Mouse (Mus musculus): Measurements from ENCODE around the gene Cdk9.

Cdk9 gene

GRCm38 (mm10) chr2:32712934-32713817 lies at the start of gene Cdk9:
TSS of gene Cdk9 (minus strand) at chr2:32713076.
- DNase-seq: peak; percentile 97 to 98

- peak; percentile 61 to 64 for DNase-seq
These were observed 49.0 kb upstream of the Cdk9 start for GRCm38 (mm10) chr2:32761859-32762258.

- peak; percentile 70 to 72 for DNase-seq
These were observed 48.5 kb upstream of the Cdk9 start for GRCm38 (mm10) chr2:32761361-32761760.

GRCm38 (mm10) chr2:32759001-32759400 lies 46.1 kb upstream of the Cdk9 start:
- DNase-seq: no peak

- no peak for DNase-seq
These were observed 45.6 kb upstream of the Cdk9 start for GRCm38 (mm10) chr2:32758503-32758902.

- peak; percentile 98 for DNase-seq
These were observed 44.4 kb upstream of the Cdk9 start, which contains the start of gene Tor2a for GRCm38 (mm10) chr2:32757056-32757845. TSS of gene Tor2a (plus strand) at chr2:32757234.

- DNase-seq: no peak
These were observed 43.8 kb upstream of the Cdk9 start for GRCm38 (mm10) chr2:32756674-32757055.

GRCm38 (mm10) chr2:32752181-32752580 lies 39.3 kb upstream of the Cdk9 start:
- no peak for DNase-seq

GRCm38 (mm10) chr2:32751665-32752033 lies 38.8 kb upstream of the Cdk9 start:
- DNase-seq: no peak

GRCm38 (mm10) chr2:32750887-32751664 lies 38.2 kb upstream of the Cdk9 start:
- peak; percentile 52 to 59 for DNase-seq

GRCm38 (mm10) chr2:32750199-32750598 lies 37.3 kb upstream of the Cdk9 start:
- DNase-seq: peak in 1 of 2 experiments; percentile 9

GRCm38 (mm10) chr2:32749082-32749481 lies 36.2 kb upstream of the Cdk9 start:
- peak; percentile 13 to 16 for DNase-seq

GRCm38 (mm10) chr2:32744272-32744982 lies 31.6 kb upstream of the Cdk9 start:
- DNase-seq: no peak

- DNase-seq: peak; percentile 92 to 94
These were observed 29.3 kb upstream of the Cdk9 start for GRCm38 (mm10) chr2:32742173-32742531.

GRCm38 (mm10) chr2:32741273-32742172 lies 28.6 kb upstream of the Cdk9 start:
- DNase-seq: peak; percentile 89 to 93

GRCm38 (mm10) chr2:32740916-32741272 lies 28.0 kb upstream of the Cdk9 start, which contains the start of gene 6330409D20Rik:
TSS of gene 6330409D20Rik (minus strand) at chr2:32741016.
- DNase-seq: no peak

- peak in 1 of 2 experiments; percentile 33 for DNase-seq
These were observed 26.4 kb upstream of the Cdk9 start for GRCm38 (mm10) chr2:32739311-32739710.

GRCm38 (mm10) chr2:32737008-32737407 lies 24.1 kb upstream of the Cdk9 start:
- DNase-seq: no peak

GRCm38 (mm10) chr2:32736306-32736829 lies 23.5 kb upstream of the Cdk9 start:
- no peak for DNase-seq

- no peak for DNase-seq
These were observed 22.1 kb upstream of the Cdk9 start for GRCm38 (mm10) chr2:32734933-32735332.

GRCm38 (mm10) chr2:32734480-32734879 lies 21.6 kb upstream of the Cdk9 start:
- DNase-seq: peak in 1 of 2 experiments; percentile 47
